Mouse (Mus musculus) adrenal gland, adult 8-10 months (tissue): ENCODE measurements around the gene Mgat4a. TPM values are rescaled to one million over a fixed set of nuclear protein-coding genes. Genes with fewer than 3 reads are reported as not detected.

Experiments used
- DNase-seq: peaks from one replicate; pipeline ENCODE4 v3.0.0; 2022
- total RNA-seq, 4 experiments: library from RNA; stranded (reverse); gene quantifications; 2 replicates each; pipeline ENCODE4 v1.2.4; 2022

Gene Mgat4a
- 1 to 10 TPM; 7.2 to 8.2 (median 8.0) TPM for total RNA-seq

- DNase-seq, result peak; percentile 81
Observed at GRCm38 (mm10) chr1:37540810-37541658, at the start of gene Mgat4a. Mgat4a (minus strand) TSS chr1:37541016.

GRCm38 (mm10) chr1:37585809-37586480 lies 45.1 kb upstream of the Mgat4a start:
- DNase-seq, result peak; percentile 10

- no peak for DNase-seq
Observed at GRCm38 (mm10) chr1:37583795-37584464, 43.1 kb upstream of the Mgat4a start.

- no peak for DNase-seq
Observed at GRCm38 (mm10) chr1:37583167-37583566, 42.4 kb upstream of the Mgat4a start.

GRCm38 (mm10) chr1:37579686-37580085 lies 38.9 kb upstream of the Mgat4a start:
- DNase-seq, result no peak

- DNase-seq, result no peak
Observed at GRCm38 (mm10) chr1:37572528-37573272, 31.9 kb upstream of the Mgat4a start.

- DNase-seq, result no peak
Observed at GRCm38 (mm10) chr1:37568379-37568778, 27.6 kb upstream of the Mgat4a start.

- DNase-seq, result no peak
Observed at GRCm38 (mm10) chr1:37566754-37567153, 25.9 kb upstream of the Mgat4a start.

GRCm38 (mm10) chr1:37566344-37566743 lies 25.5 kb upstream of the Mgat4a start:
- DNase-seq, result no peak

- DNase-seq, result no peak
Observed at GRCm38 (mm10) chr1:37565396-37565795, 24.6 kb upstream of the Mgat4a start.

- DNase-seq, result no peak
Observed at GRCm38 (mm10) chr1:37561955-37562354, 21.1 kb upstream of the Mgat4a start.

- DNase-seq, result no peak
Observed at GRCm38 (mm10) chr1:37560356-37560755, 19.5 kb upstream of the Mgat4a start.

- DNase-seq, result no peak
Observed at GRCm38 (mm10) chr1:37551986-37552385, 11.2 kb upstream of the Mgat4a start.

GRCm38 (mm10) chr1:37549501-37549900 lies 8.7 kb upstream of the Mgat4a start:
- DNase-seq, result no peak

GRCm38 (mm10) chr1:37546398-37547051 lies 5.7 kb upstream of the Mgat4a start:
- no peak for DNase-seq

- no peak for DNase-seq
Observed at GRCm38 (mm10) chr1:37544251-37544650, 3.4 kb upstream of the Mgat4a start.

GRCm38 (mm10) chr1:37543057-37543456 lies 2.2 kb upstream of the Mgat4a start:
- DNase-seq, result no peak

- DNase-seq, result no peak
Observed at GRCm38 (mm10) chr1:37539968-37540809, 627 bp downstream of the Mgat4a start.

GRCm38 (mm10) chr1:37534532-37535108 lies 6.2 kb downstream of the Mgat4a start:
- no peak for DNase-seq

- DNase-seq, result no peak
Observed at GRCm38 (mm10) chr1:37533181-37533580, 7.6 kb downstream of the Mgat4a start.

GRCm38 (mm10) chr1:37532533-37532840 lies 8.3 kb downstream of the Mgat4a start:
- DNase-seq, result no peak
